Mouse (Mus musculus): ENCODE results near the gene Aldh16a1.

DNA sequence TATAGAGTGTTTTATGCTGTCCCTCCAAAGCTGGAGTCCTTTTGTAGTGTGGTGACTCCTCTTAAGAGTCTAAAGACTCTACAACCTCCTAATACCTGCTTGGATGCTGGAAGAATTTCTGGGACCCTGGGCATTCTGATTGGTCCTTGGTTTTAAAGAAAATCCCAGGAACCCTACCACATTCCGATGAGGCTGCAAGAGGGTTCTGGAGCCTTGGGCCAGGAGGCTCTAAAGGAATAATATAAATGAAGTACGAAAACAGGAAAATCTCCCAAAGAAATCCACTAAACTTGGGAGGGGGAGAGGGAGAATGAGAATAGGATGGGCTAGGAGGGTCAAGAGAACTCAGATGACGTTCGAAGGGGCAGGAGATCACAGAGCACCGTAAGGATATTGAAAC is 798 bp downstream of the Aldh16a1 start:
- TF ChIP-seq CTCF (IDR thresholded peaks at IDR 0.05; ENCODE audit: low read depth) (no peak), EP300 (IDR thresholded peaks at IDR 0.05; ENCODE audit: low read depth) (no peak)
